Mouse (Mus musculus): ENCODE data around the gene Krt28.

DNA sequence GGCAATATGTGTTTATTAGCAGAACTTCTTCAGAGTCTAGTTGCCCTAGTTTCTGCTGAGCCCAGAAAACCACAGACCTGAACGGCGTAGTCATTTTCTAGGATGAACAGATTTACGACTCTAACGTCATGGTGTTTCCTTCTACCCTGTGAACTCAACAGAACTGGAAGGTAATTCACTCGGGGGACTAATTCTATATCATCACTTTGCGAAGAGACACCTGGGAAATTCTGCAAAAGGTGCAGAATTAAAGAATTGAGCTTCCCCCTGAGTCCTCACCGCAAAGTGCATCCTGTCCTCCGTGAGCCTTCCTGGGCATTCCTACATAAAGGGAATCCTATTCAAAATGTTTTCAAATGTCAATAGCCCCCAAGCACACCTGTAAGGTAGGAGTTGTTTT, 13.3 kb downstream of the Krt28 start:
- no peak for TF ChIP-seq CTCF (IDR thresholded peaks at IDR 0.05)
- no peak for TF ChIP-seq EP300 (IDR thresholded peaks at IDR 0.05)
